ENCODE assay signal across 10 mouse cellular contexts in genomic region chr6:17197728-17198397, GRCm38 (mm10).
DNase-seq lines count a peak whose midpoint lies in the region; ATAC-seq and TF ChIP-seq lines count a peak whose summit lies in the region.
"Had no signal": no experiment of that assay in that cellular context is flagged by ENCODE, and none has a peak within 500 bp of the region (broad histone marks: within the 10 kb centered on the region; RNA-seq: fewer than 3 reads in every experiment).

No protein-coding gene starts in this region.

- H3K4me1 ChIP-seq in liver, postnatal 0 days (ENCODE audit: insufficient read depth) = no peaks in the 10 kb centered on the region
- H3K4me1 ChIP-seq: midbrain, embryonic 12.5 days had no signal

- H3K27me3 ChIP-seq in liver, postnatal 0 days (ENCODE audit: insufficient read depth, low read length) = no peaks in the 10 kb centered on the region
- H3K27me3 ChIP-seq: midbrain, embryonic 12.5 days had no signal

- peak; percentile 19; the same call in 1 of the 2 replicates for ATAC-seq in liver, postnatal 0 days
- no peak for ATAC-seq in erythroblast, adult 5-6 weeks (replicated peaks; ENCODE audit: low FRiP score, poor library complexity, severe bottlenecking)

- DNase-seq in urinary bladder, postnatal 25 days (ENCODE audit: low spot score) = peak; percentile 17
- DNase-seq in urinary bladder, adult 18-20 months (ENCODE audit: low spot score in 2 of 2) = no peak
- DNase-seq in heart, postnatal 25 days (ENCODE audit: low spot score) = peak; percentile 76
- DNase-seq in liver, postnatal 0 days = peak; percentile 14
- DNase-seq in Muller cell, postnatal 12 days (ENCODE audit: inconsistent ontology term) = no peak
- no peak for DNase-seq in cerebellum, postnatal 4 days (ENCODE audit: low spot score in 2 of 2)
- DNase-seq in spleen, adult 12 weeks (ENCODE audit: low spot score) = no peak

- no peaks in the 10 kb centered on the region for H3K36me3 ChIP-seq in liver, postnatal 0 days (replicated peaks; ENCODE audit: insufficient read depth, low read length)
- H3K36me3 ChIP-seq: G1E; midbrain, embryonic 12.5 days had no signal

- H3K9ac ChIP-seq in liver, postnatal 0 days (replicated peaks) = no peak overlapping the region
- H3K9ac ChIP-seq: midbrain, embryonic 12.5 days had no signal

- H3K4me3 ChIP-seq in liver, postnatal 0 days (ENCODE audit: low read depth, low read length) = no peak overlapping the region
- H3K4me3 ChIP-seq: midbrain, embryonic 12.5 days had no signal

- no peak overlapping the region for H3K4me2 ChIP-seq in liver, postnatal 0 days (ENCODE audit: low read depth, low read length)
- H3K4me2 ChIP-seq: midbrain, embryonic 12.5 days had no signal

- WGBS in liver, postnatal 0 days (ENCODE audit: insufficient replicate concordance) = 24% methylated on average over 18 of the region's 18 CpGs

- no peak for TF ChIP-seq EP300 in liver, postnatal 0 days (IDR thresholded peaks at IDR 0.05; ENCODE audit: low read depth)

- no peaks in the 10 kb centered on the region for H3K9me3 ChIP-seq in liver, postnatal 0 days (ENCODE audit: low read length)
- H3K9me3 ChIP-seq: G1E; midbrain, embryonic 12.5 days had no signal

- TF ChIP-seq CTCF in liver, postnatal 0 days (IDR thresholded peaks at IDR 0.05; ENCODE audit: low read depth) = no peak

- intact Hi-C loops in heart, postnatal 25 days (cut with DNase I) = loop anchor here (1.0 to 2.0 kb wide), 2 partner anchors 83 to 109 kb away; partner anchors contain the start of genes Cav1 and Cav2

- H3K27ac ChIP-seq in liver, postnatal 0 days (ENCODE audit: low read depth) = no peak overlapping the region
- H3K27ac ChIP-seq: midbrain, embryonic 12.5 days had no signal

Comparison
In these comparisons a context has a peak if more than half of its experiments do, and no peak if none do; other contexts are left out.
1. DNase-seq: peak in urinary bladder, postnatal 25 days (single experiment), heart, postnatal 25 days (single experiment) and liver, postnatal 0 days (single experiment); none in urinary bladder, adult 18-20 months (0 of 2), Muller cell, postnatal 12 days (single experiment), cerebellum, postnatal 4 days (0 of 2) and spleen, adult 12 weeks (single experiment).